Mouse (Mus musculus) ovary, postnatal 10 days (tissue): ENCODE data around the gene Mtln.

Experiments used
- DNase-seq: peaks from one replicate; pipeline ENCODE4 v3.0.0; 2022; ENCODE audit warnings: low spot score

The Mtln gene

GRCm38 (mm10) chr2:127754113-127754512, 38.2 kb downstream of the Mtln start:
- DNase-seq: no peak

GRCm38 (mm10) chr2:127751849-127752610, 40.3 kb downstream of the Mtln start:
- DNase-seq: no peak

GRCm38 (mm10) chr2:127749376-127749775, 42.9 kb downstream of the Mtln start:
- no peak for DNase-seq

GRCm38 (mm10) chr2:127748316-127748715, 44.0 kb downstream of the Mtln start:
- no peak for DNase-seq

- no peak for DNase-seq
These were observed 49.7 kb downstream of the Mtln start for GRCm38 (mm10) chr2:127742637-127743036.
